Mouse (Mus musculus): Measurements from ENCODE around the gene Cfd. TPM values are rescaled to one million over a fixed set of nuclear protein-coding genes. Genes with fewer than 3 reads are reported as not detected.
A peak's percentile ranks its signal among the peaks of the same experiment; 100 is the strongest.

Gene Cfd
- total and polyA plus RNA-seq, 3 experiments = 0.26 TPM; not detected in 2

DNA sequence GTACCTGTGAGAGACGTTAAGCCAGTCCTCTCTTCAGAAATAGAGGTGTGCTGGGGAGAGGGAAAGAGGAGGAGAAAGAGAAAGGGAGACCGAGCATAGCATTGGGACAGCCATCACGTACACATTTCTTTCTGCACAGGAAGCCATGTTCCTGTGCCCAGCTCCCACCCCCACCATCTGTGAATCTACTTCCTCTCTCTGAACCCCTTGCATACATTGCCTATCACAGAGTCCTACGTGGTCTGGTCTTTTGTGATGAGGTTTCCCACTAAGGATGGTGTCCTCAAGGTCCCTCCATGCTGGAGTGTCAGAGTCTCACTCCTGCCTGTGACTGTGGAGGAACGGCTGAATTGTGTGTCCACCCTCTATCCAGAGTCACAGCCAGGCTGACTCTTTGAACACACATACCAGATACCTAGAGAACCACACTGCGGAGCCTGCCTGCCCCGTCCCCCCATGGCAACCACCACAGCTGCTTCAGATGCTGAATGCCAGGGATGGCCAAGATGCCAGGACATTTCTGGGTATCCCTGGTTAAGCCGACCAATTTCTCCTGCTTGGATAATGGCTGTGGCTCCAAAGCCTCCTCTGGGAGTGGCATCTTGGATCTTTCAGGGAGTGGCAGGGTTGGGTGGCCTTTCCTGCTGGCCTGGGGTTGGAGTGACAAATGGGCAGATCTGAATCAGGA, 40.6 kb upstream of the Cfd start:
- no peaks in the 10 kb centered on the region for H3K27me3 ChIP-seq (replicated peaks)
- peaks cover 0 to 4% of the 10 kb centered on the region in 2 experiments for H3K36me3 ChIP-seq (replicated peaks in 1 of 2; ENCODE audit: control insufficient read depth in 1 of 2, insufficient read depth in 1 of 2, low read length in 1 of 2)
- TF ChIP-seq ETS1 (conservative IDR thresholded peaks at IDR 0.05; ENCODE audit: low read depth, low read length) = no peak
- no peak for TF ChIP-seq UBTF (IDR thresholded peaks at IDR 0.05; ENCODE audit: low read depth, low read length)
- no peak for TF ChIP-seq RAD21 (IDR thresholded peaks at IDR 0.05; ENCODE audit: low read depth, low read length)
- TF ChIP-seq GABPA (IDR thresholded peaks at IDR 0.05; ENCODE audit: insufficient replicate concordance, low read depth, low read length) = no peak
- no peak for TF ChIP-seq ELF1 (IDR thresholded peaks at IDR 0.05; ENCODE audit: low read depth, low read length)
- TF ChIP-seq KAT2A (IDR thresholded peaks at IDR 0.05; ENCODE audit: insufficient replicate concordance, low read length) = no peak
- TF ChIP-seq EP300 (IDR thresholded peaks at IDR 0.05; ENCODE audit: low read length) = no peak
- TF ChIP-seq RCOR1 (conservative IDR thresholded peaks at IDR 0.05; ENCODE audit: low read depth, low read length) = no peak
- TF ChIP-seq MEF2A (IDR thresholded peaks at IDR 0.05; ENCODE audit: borderline replicate concordance, low read depth, low read length) = no peak
- no peak for TF ChIP-seq ZMIZ1 (IDR thresholded peaks at IDR 0.05; ENCODE audit: low read depth, low read length)
- no peak for TF ChIP-seq MAZ (IDR thresholded peaks at IDR 0.05; ENCODE audit: low read depth, low read length)
- TF ChIP-seq TBP (conservative IDR thresholded peaks at IDR 0.05; ENCODE audit: low read depth, low read length) = no peak
- no peak for TF ChIP-seq IRF4 (IDR thresholded peaks at IDR 0.05; ENCODE audit: low read depth, low read length)
- no peak overlapping the region for H3K4me2 ChIP-seq (ENCODE audit: insufficient read depth, low read depth, poor library complexity, severe bottlenecking)
- no peak overlapping the region for H3K4me3 ChIP-seq (replicated peaks in 1 of 3; ENCODE audit: low read depth in 2 of 3, low read length in 2 of 3, poor library complexity in 1 of 3)
- dilution Hi-C loops (cut with MboI; ENCODE audit: extremely low pct_ligation_motif_present, extremely low pct_unique_long_range_greater_than_20kb, low sequenced_read_pairs) (no loop called here), in situ Hi-C loops (cut with MboI; ENCODE audit: low pct_ligation_motif_present, low pct_unique_long_range_greater_than_20kb, low sequenced_read_pairs) (no loop called here)
- no peak overlapping the region for H3K9ac ChIP-seq (ENCODE audit: insufficient read depth, low read depth)
- H3K79me2 ChIP-seq (replicated peaks; ENCODE audit: control insufficient read depth, extremely low read depth, insufficient read depth, poor library complexity, severe bottlenecking) = peaks cover 5% of the 10 kb centered on the region
- no peak overlapping the region for H3K27ac ChIP-seq (ENCODE audit: insufficient read depth, low read depth)
- no peaks in the 10 kb centered on the region for H3K9me3 ChIP-seq (replicated peaks; ENCODE audit: low read length)
- peaks cover 9 to 34% of the 10 kb centered on the region in 2 experiments for H3K4me1 ChIP-seq (ENCODE audit: control insufficient read depth in 1 of 2, insufficient read depth in 2 of 2)
- no peak for DNase-seq (ENCODE audit: extremely low read depth)

DNA sequence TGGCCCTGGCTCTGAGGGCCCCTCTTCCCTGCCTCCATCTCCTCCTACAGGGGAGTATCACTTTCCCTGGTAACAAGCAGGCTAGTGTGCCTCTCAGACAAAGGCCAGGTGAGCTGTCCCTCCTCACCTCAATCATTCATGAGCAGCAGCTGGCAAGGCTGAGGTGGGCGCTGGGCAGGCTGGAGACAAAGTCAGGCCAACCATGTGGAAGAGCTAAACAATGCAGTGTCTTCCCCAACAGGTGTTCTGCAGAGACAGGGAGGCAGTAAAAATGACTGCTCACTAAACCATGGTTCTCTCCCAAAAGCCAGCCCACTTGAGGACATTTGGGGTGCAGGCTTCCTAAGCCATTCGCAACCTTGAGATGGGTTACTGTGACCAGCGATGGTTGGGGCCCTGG, 39.0 kb upstream of the Cfd start:
- DNase-seq (ENCODE audit: extremely low read depth) = no peak
- no peaks in the 10 kb centered on the region for H3K27me3 ChIP-seq (replicated peaks)
- peak overlapping the region; percentile 84 for H3K4me2 ChIP-seq (ENCODE audit: insufficient read depth, low read depth, poor library complexity, severe bottlenecking)
- peak overlapping the region; percentile 96 for H3K27ac ChIP-seq (ENCODE audit: insufficient read depth, low read depth)
- TF ChIP-seq MYC (IDR thresholded peaks at IDR 0.05; ENCODE audit: low read depth, low read length) (0 out of 2 replicates have a peak, but pooled peaks have one; percentile 9), MAZ (IDR thresholded peaks at IDR 0.05; ENCODE audit: low read depth, low read length) (0 out of 2 replicates have a peak, but pooled peaks have one; percentile 23), ETS1 (conservative IDR thresholded peaks at IDR 0.05; ENCODE audit: low read depth, low read length) (no peak), IRF4 (IDR thresholded peaks at IDR 0.05; ENCODE audit: low read depth, low read length) (no peak), MXI1 (IDR thresholded peaks at IDR 0.05; ENCODE audit: low read depth, low read length) (0 out of 2 replicates have a peak, but pooled peaks have one; percentile 34)
- H3K79me2 ChIP-seq (replicated peaks; ENCODE audit: control insufficient read depth, extremely low read depth, insufficient read depth, poor library complexity, severe bottlenecking) = peaks cover 21% of the 10 kb centered on the region
- no peaks in the 10 kb centered on the region for H3K9me3 ChIP-seq (replicated peaks; ENCODE audit: low read length)
- H3K36me3 ChIP-seq (replicated peaks in 1 of 2; ENCODE audit: control insufficient read depth in 1 of 2, insufficient read depth in 1 of 2, low read length in 1 of 2) = peaks cover 4 to 12% of the 10 kb centered on the region in 2 experiments
- peaks cover 9 to 38% of the 10 kb centered on the region in 2 experiments for H3K4me1 ChIP-seq (ENCODE audit: control insufficient read depth in 1 of 2, insufficient read depth in 2 of 2)
- in situ Hi-C loops (cut with MboI; ENCODE audit: low pct_ligation_motif_present, low pct_unique_long_range_greater_than_20kb, low sequenced_read_pairs) = no loop called here
- peak overlapping the region; percentile 3 to 90 (median 51) for H3K4me3 ChIP-seq (replicated peaks in 1 of 3; ENCODE audit: low read depth in 2 of 3, low read length in 2 of 3, poor library complexity in 1 of 3)
- dilution Hi-C loops (cut with MboI; ENCODE audit: extremely low pct_ligation_motif_present, extremely low pct_unique_long_range_greater_than_20kb, low sequenced_read_pairs) = no loop called here
- H3K9ac ChIP-seq (ENCODE audit: insufficient read depth, low read depth) = peak overlapping the region; percentile 97
